Mouse (Mus musculus): ENCODE results near the gene Cep97.

DNA sequence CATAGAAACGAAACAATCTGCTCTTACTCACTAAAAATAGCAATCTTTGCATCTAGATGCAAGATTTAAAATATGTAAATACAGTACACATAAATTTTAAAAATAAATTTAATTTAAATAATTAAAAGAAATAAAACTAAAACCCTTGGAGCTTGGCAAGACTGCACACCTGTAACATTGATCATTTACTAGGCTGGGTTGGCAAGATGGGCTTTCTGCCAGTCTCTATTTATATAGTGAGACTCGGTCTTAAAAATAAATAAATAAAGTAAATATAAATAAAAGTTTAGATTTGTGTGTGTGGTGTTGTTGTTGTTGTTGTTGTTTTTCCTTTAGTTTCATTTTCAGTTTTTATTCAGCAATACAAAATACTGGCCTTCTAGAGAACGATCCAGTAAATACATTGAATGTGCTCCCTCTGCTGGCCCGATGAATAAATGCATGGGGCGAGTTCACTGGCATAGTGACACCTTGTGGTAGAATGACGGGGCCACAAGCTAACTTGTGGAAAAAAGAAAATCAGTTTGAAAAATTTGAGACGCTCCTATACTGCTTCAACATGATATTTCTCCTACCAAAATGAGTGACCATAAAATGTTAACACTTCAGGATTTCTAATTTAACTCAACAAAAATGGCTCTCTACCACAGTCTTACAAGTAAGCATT is 71.4 kb downstream of the Cep97 start:
- no peak for TF ChIP-seq USF1 (IDR thresholded peaks at IDR 0.05; ENCODE audit: low read depth)
- TF ChIP-seq MYOG (IDR thresholded peaks at IDR 0.05; ENCODE audit: control insufficient read depth, extremely low read depth, insufficient read length): no peak
- TF ChIP-seq CTCF (IDR thresholded peaks at IDR 0.05; ENCODE audit: control insufficient read depth, insufficient read depth, insufficient read length): peak; percentile 80
- no peak for TF ChIP-seq CEBPB (IDR thresholded peaks at IDR 0.05; ENCODE audit: low read depth)
- TF ChIP-seq MYOD1 (IDR thresholded peaks at IDR 0.05; ENCODE audit: control insufficient read depth, insufficient read length, low read depth): no peak
- peak; percentile 23 for TF ChIP-seq MAX (IDR thresholded peaks at IDR 0.05)

All from C2C12 (cell line).